7 mouse cellular contexts compared by ENCODE assay signal in the genomic region with DNA sequence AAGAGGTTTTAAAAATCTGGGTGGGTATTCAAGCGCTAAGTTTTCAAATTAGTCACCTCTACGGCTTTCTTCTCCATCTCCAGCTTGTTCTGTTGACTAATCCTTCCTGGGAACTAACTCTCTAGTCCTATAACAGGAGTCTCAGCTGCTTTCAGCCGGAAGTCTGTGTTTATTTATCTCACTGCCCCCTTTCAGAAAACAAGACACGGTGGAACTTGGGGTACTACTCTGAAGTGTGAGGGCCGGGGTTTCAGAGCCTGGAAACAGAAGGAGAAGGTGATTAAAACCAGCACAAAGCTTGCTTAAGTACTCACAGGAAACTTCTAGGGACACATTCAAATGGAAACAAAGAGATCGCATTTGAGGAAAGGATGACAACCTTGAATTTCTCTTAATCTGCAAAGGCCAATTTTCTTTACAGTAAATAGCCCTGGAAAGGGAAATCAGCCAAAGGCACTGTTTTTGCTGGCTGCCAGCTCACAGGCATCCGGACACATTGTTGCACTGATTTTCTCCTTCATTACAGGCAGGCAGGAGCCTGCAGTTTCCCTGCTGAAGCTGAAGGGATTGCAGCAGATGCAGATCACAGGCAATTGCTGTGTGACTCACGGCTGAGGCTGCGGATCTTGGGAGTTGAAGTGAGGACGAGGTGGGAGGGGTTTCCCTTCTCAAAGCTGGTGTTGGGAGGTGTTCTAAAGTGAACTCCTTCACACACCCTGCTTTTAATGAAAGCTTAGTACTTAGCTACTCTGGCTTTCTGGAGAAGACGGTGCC. TPM values are rescaled to one million over a fixed set of nuclear protein-coding genes. Genes with fewer than 3 reads are reported as not detected.
DNase-seq lines count a peak whose midpoint lies in the region; ATAC-seq and TF ChIP-seq lines count a peak whose summit lies in the region.

No protein-coding gene starts in this region.

- peak overlapping the region; percentile 52 for H3K27ac ChIP-seq in forebrain, embryonic 13.5 days
- peak overlapping the region; percentile 71 for H3K27ac ChIP-seq in heart, embryonic 13.5 days (replicated peaks)
- H3K27ac ChIP-seq in limb, embryonic 14.5 days (replicated peaks; ENCODE audit: low read depth, low read length) = peak overlapping the region; percentile 69
- peak overlapping the region; percentile 39; the same call in 1 of the 2 replicates for H3K27ac ChIP-seq in olfactory bulb, adult 2 months (ENCODE audit: insufficient read depth, low read depth, low read length)

- H3K4me1 ChIP-seq in forebrain, embryonic 13.5 days = peaks cover 15% of the 10 kb centered on the region
- peaks cover 15% of the 10 kb centered on the region for H3K4me1 ChIP-seq in heart, embryonic 13.5 days
- H3K4me1 ChIP-seq in limb, embryonic 14.5 days (ENCODE audit: control insufficient read depth, insufficient read depth, low read length) = peaks cover 13% of the 10 kb centered on the region
- 0 out of 2 replicates have a peak, but pooled peaks cover 3% of the 10 kb centered on the region for H3K4me1 ChIP-seq in olfactory bulb, adult 2 months (ENCODE audit: control insufficient read depth, insufficient read depth, low read length)

- no peaks in the 10 kb centered on the region for H3K9me3 ChIP-seq in forebrain, embryonic 13.5 days (replicated peaks)
- H3K9me3 ChIP-seq in heart, embryonic 13.5 days = no peaks in the 10 kb centered on the region
- H3K9me3 ChIP-seq in limb, embryonic 14.5 days (ENCODE audit: control insufficient read depth, low read length) = no peaks in the 10 kb centered on the region

- no peak for TF ChIP-seq CTCF in olfactory bulb, adult 2 months (IDR thresholded peaks at IDR 0.05; ENCODE audit: insufficient read depth, low read depth, low read length)

- no peaks in the 10 kb centered on the region for H3K36me3 ChIP-seq in forebrain, embryonic 13.5 days (ENCODE audit: poor library complexity, severe bottlenecking)
- H3K36me3 ChIP-seq in heart, embryonic 13.5 days = no peaks in the 10 kb centered on the region
- H3K36me3 ChIP-seq in limb, embryonic 14.5 days (ENCODE audit: control insufficient read depth, insufficient read depth, low read length) = no peaks in the 10 kb centered on the region

- peak; percentile 75 to 76 for DNase-seq in adrenal gland, postnatal 36 days
- peak; percentile 63 for DNase-seq in kidney, postnatal 10 days
- DNase-seq in limb, embryonic 14.5 days (ENCODE audit: low spot score) = peak; percentile 66
- DNase-seq in yolk sac, embryonic 10.5 days (ENCODE audit: low spot score) = peak; percentile 33

- no peaks in the 10 kb centered on the region for H3K27me3 ChIP-seq in forebrain, embryonic 13.5 days
- H3K27me3 ChIP-seq in heart, embryonic 13.5 days (replicated peaks) = no peaks in the 10 kb centered on the region
- no peaks in the 10 kb centered on the region for H3K27me3 ChIP-seq in limb, embryonic 14.5 days (ENCODE audit: control insufficient read depth, insufficient read depth, low read length)

- H3K9ac ChIP-seq in forebrain, embryonic 13.5 days = 0 out of 2 replicates have a peak overlapping the region, but pooled peaks have one; percentile 34
- H3K9ac ChIP-seq in heart, embryonic 13.5 days = peak overlapping the region; percentile 52
- H3K9ac ChIP-seq in limb, embryonic 14.5 days (ENCODE audit: low read depth, low read length, severe bottlenecking) = peak overlapping the region; percentile 40; the same call in 1 of the 2 replicates

- WGBS in forebrain, embryonic 13.5 days = 11% methylated on average over 11 of the region's 11 CpGs
- WGBS in heart, embryonic 13.5 days = 17% methylated on average over 11 of the region's 11 CpGs
- 19% methylated on average over 11 of the region's 11 CpGs for WGBS in limb, embryonic 14.5 days
- 9% methylated on average over 11 of the region's 11 CpGs for WGBS in olfactory bulb, adult 2 months

- H3K4me2 ChIP-seq in forebrain, embryonic 13.5 days = peak overlapping the region; percentile 38
- H3K4me2 ChIP-seq in heart, embryonic 13.5 days = peak overlapping the region; percentile 54
- H3K4me2 ChIP-seq in limb, embryonic 14.5 days (replicated peaks; ENCODE audit: low read depth, low read length, severe bottlenecking) = peak overlapping the region; percentile 26; the same call in 1 of the 2 replicates

- H3K4me3 ChIP-seq in forebrain, embryonic 13.5 days = no peak overlapping the region
- no peak overlapping the region for H3K4me3 ChIP-seq in heart, embryonic 13.5 days
- no peak overlapping the region for H3K4me3 ChIP-seq in limb, embryonic 14.5 days (replicated peaks; ENCODE audit: low read length)
- H3K4me3 ChIP-seq in olfactory bulb, adult 2 months (ENCODE audit: insufficient read depth, low read depth, low read length) = no peak overlapping the region

- peak; percentile 88 for ATAC-seq in forebrain, embryonic 13.5 days
- ATAC-seq in heart, embryonic 13.5 days (ENCODE audit: extremely low read depth, insufficient number of reproducible peaks, low FRiP score, low TSS enrichment) = peak; percentile 61; the same call in 1 of the 2 replicates
- ATAC-seq in limb, embryonic 14.5 days (ENCODE audit: low FRiP score, low read depth) = peak; percentile 71

- no peak for TF ChIP-seq POLR2A in limb, embryonic 14.5 days (IDR thresholded peaks at IDR 0.05; ENCODE audit: borderline replicate concordance, extremely low read depth, insufficient read depth, insufficient read length)
- TF ChIP-seq POLR2A in olfactory bulb, adult 2 months (IDR thresholded peaks at IDR 0.05; ENCODE audit: insufficient read depth, low read depth, low read length) = no peak

RNA-seq across cellular contexts. Expression of a gene that starts 55.7 kb away (rescaled TPM):
- total RNA-seq in adrenal gland, postnatal 36 days (2021) = 10 to 100 TPM; 34.1 to 39.5 TPM
- 21.7 and 23.5 TPM in 2 replicates for polyA plus RNA-seq in forebrain, embryonic 13.5 days (2015; fragmentation: Nextera tagmentation; extraction: Ambion mirVana)
- 14.6 and 15.5 TPM in 2 replicates for polyA plus RNA-seq in heart, embryonic 13.5 days (2015; fragmentation: Nextera tagmentation; extraction: Ambion mirVana)
- polyA plus RNA-seq in limb, embryonic 14.5 days (2012; rRNA removed) = 17.7 and 21.2 TPM in 2 replicates
- 15.9 and 22.0 TPM in 2 replicates for polyA plus RNA-seq in limb, embryonic 14.5 days (2014; fragmentation: Nextera tagmentation; extraction: Ambion mirVana)
- not detected in 2 replicates for polyA plus RNA-seq in olfactory bulb, adult 2 months (2012; ENCODE audit: insufficient read depth, insufficient read length, low replicate concordance, missing spikeins)
